Mouse (Mus musculus) spleen, postnatal 4 days (tissue): ENCODE measurements around the gene Gpd1.

ENCODE experiments used
- DNase-seq, 2 experiments: peaks; one replicate each; pipeline ENCODE4 v3.0.0; 2022; ENCODE audit warnings: low spot score in 2 of 2

Gene Gpd1

GRCm38 (mm10) chr15:99701999-99702900 is 15.1 kb upstream of the Gpd1 start, which contains the start of gene Smarcd1:
Smarcd1 (plus strand) TSS chr15:99702129.
- peak; percentile 95 to 99 for DNase-seq

GRCm38 (mm10) chr15:99703104-99703503 is 14.2 kb upstream of the Gpd1 start:
- DNase-seq: no peak

- no peak for DNase-seq
These were observed 13.7 kb upstream of the Gpd1 start for GRCm38 (mm10) chr15:99703676-99704040.

- no peak for DNase-seq
These were observed 13.2 kb upstream of the Gpd1 start for GRCm38 (mm10) chr15:99704041-99704681.

- DNase-seq: no peak
These were observed 12.4 kb upstream of the Gpd1 start for GRCm38 (mm10) chr15:99704881-99705280.

- peak; percentile 62 to 87 for DNase-seq
These were observed 11.8 kb upstream of the Gpd1 start, which contains the start of gene Gm17349 for GRCm38 (mm10) chr15:99705440-99706048. Gm17349 (minus strand) TSS chr15:99705490.

GRCm38 (mm10) chr15:99708176-99708575 is 9.1 kb upstream of the Gpd1 start:
- no peak for DNase-seq

GRCm38 (mm10) chr15:99710221-99711190 is 6.8 kb upstream of the Gpd1 start:
- DNase-seq: no peak

GRCm38 (mm10) chr15:99711491-99711890 is 5.8 kb upstream of the Gpd1 start:
- DNase-seq: no peak

GRCm38 (mm10) chr15:99712666-99713559 is 4.4 kb upstream of the Gpd1 start:
- no peak for DNase-seq

- no peak for DNase-seq
These were observed 3.7 kb upstream of the Gpd1 start for GRCm38 (mm10) chr15:99713569-99713968.

GRCm38 (mm10) chr15:99714206-99714605 is 3.1 kb upstream of the Gpd1 start:
- DNase-seq: peak in 1 of 2 experiments; percentile 62

GRCm38 (mm10) chr15:99714858-99715257 is 2.5 kb upstream of the Gpd1 start:
- peak; percentile 80 to 90 for DNase-seq

GRCm38 (mm10) chr15:99715361-99715865 is 1.9 kb upstream of the Gpd1 start:
- DNase-seq: peak; percentile 74 to 77

- DNase-seq: no peak
These were observed 1.2 kb upstream of the Gpd1 start for GRCm38 (mm10) chr15:99715982-99716746.

- DNase-seq: no peak
These were observed 501 bp upstream of the Gpd1 start for GRCm38 (mm10) chr15:99716814-99717213.

- DNase-seq: no peak
These were observed 1.2 kb downstream of the Gpd1 start for GRCm38 (mm10) chr15:99718461-99719021.

- DNase-seq: no peak
These were observed 2.5 kb downstream of the Gpd1 start for GRCm38 (mm10) chr15:99719865-99720264.
